Mouse (Mus musculus) spleen, adult 2 months (tissue): ENCODE measurements around the gene Fxn.

Source experiments
- CTCF ChIP-seq: fragments of 200-500 bp; IDR thresholded peaks from 2 replicates; pipeline ENCODE4 v1.5.1; 2011; ENCODE audit warnings: mild to moderate bottlenecking, inconsistent platforms; ENCODE audit not compliant: insufficient read depth, insufficient read length, insufficient replicate concordance; ENCODE audit errors: extremely low read depth
- POLR2A ChIP-seq: fragments of 200-500 bp; IDR thresholded peaks from 2 replicates; pipeline ENCODE4 v1.6.1; 2011; ENCODE audit warnings: low read depth, low read length, inconsistent platforms

DNA sequence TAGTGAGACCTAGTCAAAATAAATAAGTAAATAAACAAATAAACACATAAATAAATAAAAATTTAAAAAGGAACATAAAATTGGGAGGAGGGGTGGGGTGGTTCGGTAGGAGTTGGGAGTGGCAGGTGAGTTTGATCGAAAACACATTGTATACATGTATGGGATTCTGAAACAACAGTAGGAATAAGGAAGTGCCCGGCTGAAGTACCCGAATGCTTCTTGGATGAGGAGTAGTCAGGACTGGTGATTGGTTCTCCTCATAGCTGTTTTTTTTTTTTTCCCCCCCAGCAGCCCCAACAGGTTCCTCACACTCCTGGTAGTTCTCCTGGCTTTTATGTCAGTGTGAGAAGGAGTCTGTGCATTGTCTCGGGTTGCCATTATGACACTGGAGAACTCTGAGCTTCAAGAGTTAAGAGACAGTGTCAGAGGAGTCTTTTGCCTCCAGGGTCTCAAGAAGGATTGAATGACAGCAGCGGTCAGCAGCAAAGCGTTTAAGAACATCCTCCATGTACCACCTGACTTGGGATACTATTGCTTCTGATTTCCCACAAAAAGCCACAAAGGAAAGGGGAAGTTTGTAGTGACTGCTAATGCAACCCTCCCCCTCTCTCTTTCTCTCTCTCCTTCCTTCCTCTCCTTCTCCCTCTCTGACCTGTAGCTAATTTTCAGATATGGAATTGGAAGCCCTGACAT, 1.0 kb upstream of the Fxn start:
- TF ChIP-seq POLR2A (no peak), CTCF (no peak)
